Mouse (Mus musculus): ENCODE data around the gene Copg2. TPM values are rescaled to one million over a fixed set of nuclear protein-coding genes. Genes with fewer than 3 reads are reported as not detected.

Gene Copg2
- total RNA-seq (2023): 45.8 to 55.2 TPM (median 50.5 TPM) in 4 replicates

GRCm38 (mm10) chr6:30896195-30896985 lies at the start of gene Copg2:
Gene Copg2 (minus strand): TSS chr6:30896794.

GRCm38 (mm10) chr6:30915473-30915872 lies 18.9 kb upstream of the Copg2 start, which contains the start of gene Tsga13:
Gene Tsga13 (minus strand): TSS chr6:30915573.

GRCm38 (mm10) chr6:30723331-30723730 lies 173.3 kb downstream of the Copg2 start, which contains the start of gene Mest:
Gene Mest (plus strand): TSS chr6:30723547.

Other genes with a start within 250 kb of the Copg2 start
- 6.6 to 9.6 TPM (median 7.6 TPM) in 4 replicates for gene Cep41, start 203.0 kb downstream of the Copg2 start, total RNA-seq (2023)
- 0.31 TPM in 1 of 4 replicates, not detected in the others for gene Mest, start 173.2 kb downstream of the Copg2 start, total RNA-seq (2023)
- gene Tsga13, start 18.8 kb upstream of the Copg2 start, total RNA-seq (2023): 6.3 to 11.1 TPM (median 8.3 TPM) in 4 replicates
- gene Klf14, start 62.3 kb upstream of the Copg2 start, total RNA-seq (2023): 0.22 TPM in 1 of 4 replicates, not detected in the others

All from B cell, adult 62 days (primary cell).